Mouse (Mus musculus): Measurements from ENCODE around the gene Smpd1. TPM values are rescaled to one million over a fixed set of nuclear protein-coding genes. Genes with fewer than 3 reads are reported as not detected.

Gene Smpd1
- polyA plus RNA-seq, 1 experiment: 17.1 TPM

- Histone ChIP-seq H3K9me3 (replicated peaks; ENCODE audit: control insufficient read depth, insufficient read depth, low read length, poor library complexity, severe bottlenecking) (no peaks in the 10 kb centered on the region), H3K36me3 (ENCODE audit: control insufficient read depth, insufficient read depth, low read length, poor library complexity, severe bottlenecking) (no peaks in the 10 kb centered on the region), H3K4me1 (ENCODE audit: control insufficient read depth, insufficient read depth, low read length) (no peaks in the 10 kb centered on the region), H3K9ac (ENCODE audit: low read depth, poor library complexity, severe bottlenecking) (no peak overlapping the region), H3K27me3 (ENCODE audit: control insufficient read depth, insufficient read depth, low read length, poor library complexity, severe bottlenecking) (no peaks in the 10 kb centered on the region), H3K27ac (ENCODE audit: insufficient read depth, low read length) (no peak overlapping the region), H3K4me3 (ENCODE audit: low read depth, low read length) (no peak overlapping the region)
- TF ChIP-seq POLR2A (IDR thresholded peaks at IDR 0.05; ENCODE audit: insufficient read depth, low read length): no peak
- no peak for TF ChIP-seq EP300 (IDR thresholded peaks at IDR 0.05; ENCODE audit: insufficient read depth, low read depth, low read length)
- no peak for TF ChIP-seq CTCF (IDR thresholded peaks at IDR 0.05; ENCODE audit: low read depth, low read length)
These were observed 18.8 kb downstream of the Smpd1 start for GRCm38 (mm10) chr7:105572949-105573348.

GRCm38 (mm10) chr7:105574537-105574936 is 20.4 kb downstream of the Smpd1 start:
- H3K27me3 ChIP-seq (ENCODE audit: control insufficient read depth, insufficient read depth, low read length, poor library complexity, severe bottlenecking): no peaks in the 10 kb centered on the region
- TF ChIP-seq EP300 (IDR thresholded peaks at IDR 0.05; ENCODE audit: insufficient read depth, low read depth, low read length) (no peak), POLR2A (IDR thresholded peaks at IDR 0.05; ENCODE audit: insufficient read depth, low read length) (no peak), CTCF (IDR thresholded peaks at IDR 0.05; ENCODE audit: low read depth, low read length) (no peak)
- no peak overlapping the region for H3K9ac ChIP-seq (ENCODE audit: low read depth, poor library complexity, severe bottlenecking)
- no peaks in the 10 kb centered on the region for H3K9me3 ChIP-seq (replicated peaks; ENCODE audit: control insufficient read depth, insufficient read depth, low read length, poor library complexity, severe bottlenecking)
- H3K36me3 ChIP-seq (ENCODE audit: control insufficient read depth, insufficient read depth, low read length, poor library complexity, severe bottlenecking): no peaks in the 10 kb centered on the region
- no peak overlapping the region for H3K4me3 ChIP-seq (ENCODE audit: low read depth, low read length)
- no peak overlapping the region for H3K27ac ChIP-seq (ENCODE audit: insufficient read depth, low read length)
- H3K4me1 ChIP-seq (ENCODE audit: control insufficient read depth, insufficient read depth, low read length): no peaks in the 10 kb centered on the region

- Histone ChIP-seq H3K9me3 (replicated peaks; ENCODE audit: control insufficient read depth, insufficient read depth, low read length, poor library complexity, severe bottlenecking) (no peaks in the 10 kb centered on the region), H3K27me3 (ENCODE audit: control insufficient read depth, insufficient read depth, low read length, poor library complexity, severe bottlenecking) (no peaks in the 10 kb centered on the region), H3K27ac (ENCODE audit: insufficient read depth, low read length) (no peak overlapping the region), H3K4me3 (ENCODE audit: low read depth, low read length) (no peak overlapping the region), H3K4me1 (ENCODE audit: control insufficient read depth, insufficient read depth, low read length) (no peaks in the 10 kb centered on the region), H3K9ac (ENCODE audit: low read depth, poor library complexity, severe bottlenecking) (no peak overlapping the region), H3K36me3 (ENCODE audit: control insufficient read depth, insufficient read depth, low read length, poor library complexity, severe bottlenecking) (no peaks in the 10 kb centered on the region)
- no peak for TF ChIP-seq CTCF (IDR thresholded peaks at IDR 0.05; ENCODE audit: low read depth, low read length)
- no peak for TF ChIP-seq POLR2A (IDR thresholded peaks at IDR 0.05; ENCODE audit: insufficient read depth, low read length)
- TF ChIP-seq EP300 (IDR thresholded peaks at IDR 0.05; ENCODE audit: insufficient read depth, low read depth, low read length): no peak
These were observed 22.1 kb downstream of the Smpd1 start for GRCm38 (mm10) chr7:105576166-105576748.

- no peaks in the 10 kb centered on the region for H3K36me3 ChIP-seq (ENCODE audit: control insufficient read depth, insufficient read depth, low read length, poor library complexity, severe bottlenecking)
- H3K4me3 ChIP-seq (ENCODE audit: low read depth, low read length): no peak overlapping the region
- no peaks in the 10 kb centered on the region; the same call in 1 of the 2 replicates for H3K27me3 ChIP-seq (ENCODE audit: control insufficient read depth, insufficient read depth, low read length, poor library complexity, severe bottlenecking)
- no peak overlapping the region for H3K9ac ChIP-seq (ENCODE audit: low read depth, poor library complexity, severe bottlenecking)
- H3K9me3 ChIP-seq (replicated peaks; ENCODE audit: control insufficient read depth, insufficient read depth, low read length, poor library complexity, severe bottlenecking): no peaks in the 10 kb centered on the region
- H3K27ac ChIP-seq (ENCODE audit: insufficient read depth, low read length): no peak overlapping the region
- TF ChIP-seq EP300 (IDR thresholded peaks at IDR 0.05; ENCODE audit: insufficient read depth, low read depth, low read length) (no peak), POLR2A (IDR thresholded peaks at IDR 0.05; ENCODE audit: insufficient read depth, low read length) (no peak), CTCF (IDR thresholded peaks at IDR 0.05; ENCODE audit: low read depth, low read length) (no peak)
- H3K4me1 ChIP-seq (ENCODE audit: control insufficient read depth, insufficient read depth, low read length): no peaks in the 10 kb centered on the region
These were observed 23.3 kb downstream of the Smpd1 start for GRCm38 (mm10) chr7:105577377-105577871.

- Histone ChIP-seq H3K27ac (ENCODE audit: insufficient read depth, low read length) (no peak overlapping the region), H3K27me3 (ENCODE audit: control insufficient read depth, insufficient read depth, low read length, poor library complexity, severe bottlenecking) (no peaks in the 10 kb centered on the region; the same call in 1 of the 2 replicates), H3K4me1 (ENCODE audit: control insufficient read depth, insufficient read depth, low read length) (no peaks in the 10 kb centered on the region), H3K9me3 (replicated peaks; ENCODE audit: control insufficient read depth, insufficient read depth, low read length, poor library complexity, severe bottlenecking) (no peaks in the 10 kb centered on the region), H3K36me3 (ENCODE audit: control insufficient read depth, insufficient read depth, low read length, poor library complexity, severe bottlenecking) (no peaks in the 10 kb centered on the region), H3K4me3 (ENCODE audit: low read depth, low read length) (no peak overlapping the region), H3K9ac (ENCODE audit: low read depth, poor library complexity, severe bottlenecking) (no peak overlapping the region)
- TF ChIP-seq CTCF (IDR thresholded peaks at IDR 0.05; ENCODE audit: low read depth, low read length) (no peak), POLR2A (IDR thresholded peaks at IDR 0.05; ENCODE audit: insufficient read depth, low read length) (no peak), EP300 (IDR thresholded peaks at IDR 0.05; ENCODE audit: insufficient read depth, low read depth, low read length) (no peak)
These were observed 24.3 kb downstream of the Smpd1 start for GRCm38 (mm10) chr7:105578481-105578880.

- Histone ChIP-seq H3K4me3 (ENCODE audit: low read depth, low read length) (peak overlapping the region; percentile 90), H3K27ac (ENCODE audit: insufficient read depth, low read length) (no peak overlapping the region), H3K36me3 (ENCODE audit: control insufficient read depth, insufficient read depth, low read length, poor library complexity, severe bottlenecking) (no peaks in the 10 kb centered on the region), H3K4me1 (ENCODE audit: control insufficient read depth, insufficient read depth, low read length) (no peaks in the 10 kb centered on the region), H3K9ac (ENCODE audit: low read depth, poor library complexity, severe bottlenecking) (peak overlapping the region; percentile 13), H3K27me3 (ENCODE audit: control insufficient read depth, insufficient read depth, low read length, poor library complexity, severe bottlenecking) (no peaks in the 10 kb centered on the region; the same call in 1 of the 2 replicates), H3K9me3 (replicated peaks; ENCODE audit: control insufficient read depth, insufficient read depth, low read length, poor library complexity, severe bottlenecking) (no peaks in the 10 kb centered on the region)
- no peak for TF ChIP-seq CTCF (IDR thresholded peaks at IDR 0.05; ENCODE audit: low read depth, low read length)
- no peak for TF ChIP-seq POLR2A (IDR thresholded peaks at IDR 0.05; ENCODE audit: insufficient read depth, low read length)
- TF ChIP-seq EP300 (IDR thresholded peaks at IDR 0.05; ENCODE audit: insufficient read depth, low read depth, low read length): no peak
These were observed 26.5 kb downstream of the Smpd1 start for GRCm38 (mm10) chr7:105580627-105581089.

All from ES-Bruce4 (cell line).